Mouse (Mus musculus): ENCODE results near the gene Pld3. TPM values are rescaled to one million over a fixed set of nuclear protein-coding genes. Genes with fewer than 3 reads are reported as not detected.

The Pld3 gene
- polyA plus RNA-seq, 1 experiment from 2014 or later = 52.0 TPM

DNA sequence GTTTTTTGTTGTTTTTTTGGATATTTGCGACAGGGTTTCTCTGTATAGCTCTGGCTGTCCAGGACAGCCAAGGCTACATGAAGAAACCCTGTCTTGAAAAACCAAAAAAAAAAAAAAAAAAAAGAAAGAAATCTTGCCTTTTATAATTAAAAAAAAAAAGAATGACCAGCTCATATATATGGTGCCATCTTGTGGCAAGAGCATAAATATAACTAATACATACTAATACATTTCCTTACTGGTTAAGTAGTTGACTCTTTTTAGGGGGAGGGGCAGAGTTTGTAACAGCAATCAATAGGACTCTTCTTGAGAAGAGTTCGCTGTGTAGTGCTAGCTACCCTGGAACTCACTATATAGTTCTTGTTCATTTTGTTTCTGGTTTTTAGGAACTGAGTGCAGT, 34.7 kb upstream of the Pld3 start:
- DNase-seq (ENCODE audit: low spot score) = no peak
- H3K36me3 ChIP-seq = peaks cover 26% of the 10 kb centered on the region
- H3K9me3 ChIP-seq (replicated peaks) = no peaks in the 10 kb centered on the region
- no peak overlapping the region for H3K27ac ChIP-seq (replicated peaks)
- peaks cover 5% of the 10 kb centered on the region for H3K4me1 ChIP-seq
- H3K27me3 ChIP-seq (ENCODE audit: low read depth, poor library complexity, severe bottlenecking) = no peaks in the 10 kb centered on the region
- H3K4me3 ChIP-seq = no peak overlapping the region
- WGBS = 90% methylated on average over 2 of the region's 2 CpGs

DNA sequence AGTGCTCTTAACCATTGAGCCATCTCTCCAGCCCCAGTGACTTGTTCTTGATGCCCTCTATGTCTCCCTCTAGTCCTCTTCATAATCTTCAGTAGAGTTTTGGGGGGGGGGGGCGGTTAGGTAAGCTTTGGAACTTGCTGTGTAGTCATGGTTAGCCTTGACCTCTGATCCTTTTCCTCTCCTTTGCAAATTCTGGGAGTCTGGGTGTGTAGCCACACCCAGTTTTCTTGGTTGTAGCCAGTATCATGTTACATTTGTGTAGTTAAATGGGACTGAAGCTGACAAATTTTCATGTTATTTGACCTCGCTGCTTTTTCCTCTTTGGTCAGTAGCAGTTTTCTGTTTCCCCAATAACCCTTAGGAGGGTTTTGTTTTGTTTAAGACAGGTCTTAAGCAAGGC, 33.8 kb upstream of the Pld3 start:
- Histone ChIP-seq H3K4me1 (no peaks in the 10 kb centered on the region), H3K9me3 (replicated peaks) (no peaks in the 10 kb centered on the region), H3K36me3 (peaks cover 35% of the 10 kb centered on the region), H3K27ac (replicated peaks) (no peak overlapping the region), H3K27me3 (ENCODE audit: low read depth, poor library complexity, severe bottlenecking) (no peaks in the 10 kb centered on the region), H3K4me3 (no peak overlapping the region)
- no peak for DNase-seq (ENCODE audit: low spot score)
- WGBS = 69% methylated on average over 2 of the region's 2 CpGs

DNA sequence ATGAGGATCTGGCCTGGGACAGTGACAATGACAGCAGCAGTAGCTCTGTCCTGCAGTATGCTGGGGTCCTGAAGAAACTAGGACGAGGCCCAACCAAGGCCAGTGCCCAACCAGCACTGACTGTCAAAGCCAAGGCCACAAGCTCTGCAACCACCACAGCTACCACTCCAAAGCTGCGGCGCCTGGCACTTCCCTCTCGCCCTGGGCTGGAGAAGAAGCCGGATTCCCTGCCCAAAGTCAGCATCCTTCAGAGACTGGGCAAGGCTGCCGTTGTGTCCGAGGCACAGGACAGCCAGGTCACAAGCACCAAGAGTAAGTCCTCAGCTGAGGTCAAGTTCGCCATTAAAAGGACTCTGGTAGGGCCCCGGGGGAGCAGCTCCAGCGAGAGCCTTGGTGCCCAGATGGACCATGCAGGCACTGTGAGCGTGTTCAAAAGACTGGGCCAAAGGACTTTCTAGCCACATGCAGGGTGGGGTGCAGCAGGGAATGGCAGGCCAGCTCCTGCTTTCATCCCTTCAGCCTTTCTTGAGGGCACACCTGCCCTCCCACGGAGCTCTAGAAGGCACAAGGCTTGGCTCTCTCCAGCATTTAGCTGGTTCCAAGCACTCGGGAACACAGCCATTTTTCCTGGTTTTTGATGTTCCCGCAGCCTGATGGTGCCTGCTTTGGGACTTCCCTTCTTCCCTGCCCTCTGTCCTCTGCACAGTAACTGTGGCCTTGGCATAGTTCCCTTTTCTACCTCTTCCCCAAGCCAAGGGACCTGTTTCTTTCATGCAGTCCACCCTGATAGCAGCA, 27.6 kb upstream of the Pld3 start:
- Histone ChIP-seq H3K27me3 (ENCODE audit: low read depth, poor library complexity, severe bottlenecking) (no peaks in the 10 kb centered on the region), H3K27ac (replicated peaks) (no peak overlapping the region), H3K4me1 (no peaks in the 10 kb centered on the region), H3K4me3 (no peak overlapping the region), H3K9me3 (replicated peaks) (no peaks in the 10 kb centered on the region), H3K36me3 (peaks cover 96% of the 10 kb centered on the region)
- DNase-seq (ENCODE audit: low spot score) = no peak
- 94% methylated on average over 14 of the region's 14 CpGs for WGBS

DNA sequence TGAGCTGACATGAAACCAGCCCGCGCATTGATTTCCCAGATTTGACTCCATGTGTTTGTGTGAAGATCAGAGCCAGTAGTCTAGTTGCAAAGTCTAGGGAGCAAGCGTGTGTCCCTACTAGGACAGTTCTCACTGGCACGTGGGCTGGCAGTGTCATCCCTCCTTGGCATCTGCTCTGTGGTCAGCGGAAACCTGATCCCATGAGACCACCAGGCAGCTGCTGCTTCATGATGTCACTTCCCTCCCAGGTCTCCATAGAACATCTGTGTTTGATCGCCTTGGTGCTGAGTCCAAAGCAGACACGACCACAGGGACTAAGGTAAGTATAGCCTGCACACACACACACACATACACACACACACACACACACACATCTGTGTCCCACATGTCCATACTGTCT, 25.4 kb upstream of the Pld3 start:
- H3K4me1 ChIP-seq = no peaks in the 10 kb centered on the region
- peaks cover 98% of the 10 kb centered on the region for H3K36me3 ChIP-seq
- H3K4me3 ChIP-seq = no peak overlapping the region
- DNase-seq (ENCODE audit: low spot score) = no peak
- H3K27me3 ChIP-seq (ENCODE audit: low read depth, poor library complexity, severe bottlenecking) = no peaks in the 10 kb centered on the region
- H3K9me3 ChIP-seq (replicated peaks) = no peaks in the 10 kb centered on the region
- 87% methylated on average over 7 of the region's 7 CpGs for WGBS
- H3K27ac ChIP-seq (replicated peaks) = no peak overlapping the region

DNA sequence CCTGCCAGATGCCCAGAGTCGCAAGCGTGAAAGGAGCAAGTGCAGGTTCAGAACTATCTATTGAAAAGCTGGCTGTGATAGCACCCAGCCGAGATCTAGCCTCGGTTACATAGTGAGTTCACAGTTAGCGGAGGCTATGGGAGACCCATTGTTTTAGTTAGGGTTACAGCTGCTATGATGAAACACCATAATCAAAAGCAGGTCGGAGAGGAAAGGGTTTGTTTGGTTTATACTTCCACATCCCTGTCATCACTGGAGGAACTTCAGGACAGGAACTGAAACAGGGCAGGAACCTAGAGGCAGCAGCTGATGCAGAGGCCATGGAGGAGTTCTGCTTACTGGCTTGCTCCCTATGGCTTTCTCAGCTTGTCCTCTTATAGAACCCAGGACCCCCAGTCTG, 24.6 kb upstream of the Pld3 start:
- H3K4me3 ChIP-seq = no peak overlapping the region
- H3K9me3 ChIP-seq (replicated peaks) = no peaks in the 10 kb centered on the region
- no peak overlapping the region for H3K27ac ChIP-seq (replicated peaks)
- no peak for DNase-seq (ENCODE audit: low spot score)
- WGBS = 90% methylated on average over 6 of the region's 6 CpGs
- no peaks in the 10 kb centered on the region for H3K4me1 ChIP-seq
- peaks cover 94% of the 10 kb centered on the region for H3K36me3 ChIP-seq
- H3K27me3 ChIP-seq (ENCODE audit: low read depth, poor library complexity, severe bottlenecking) = no peaks in the 10 kb centered on the region

DNA sequence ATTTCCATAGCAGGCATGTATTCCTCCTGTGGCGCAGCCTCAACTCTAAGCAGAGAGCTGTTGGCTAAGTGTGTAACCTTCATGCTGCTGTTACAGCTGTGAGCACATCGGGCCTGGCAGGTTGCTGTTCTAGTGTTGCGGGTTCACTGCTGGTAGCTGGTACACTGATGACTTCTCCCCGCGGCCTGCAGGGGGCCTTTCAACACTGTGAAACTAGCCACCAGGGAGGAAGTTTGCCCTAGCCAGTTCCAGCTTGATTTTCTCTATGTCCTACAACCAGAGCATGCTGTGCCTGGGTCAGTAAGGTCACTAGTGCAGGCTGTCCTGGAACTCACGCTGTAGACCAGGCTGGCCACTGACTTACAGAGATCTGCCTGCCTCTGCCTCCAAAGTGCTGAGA, 23.9 kb upstream of the Pld3 start:
- Histone ChIP-seq H3K27me3 (ENCODE audit: low read depth, poor library complexity, severe bottlenecking) (no peaks in the 10 kb centered on the region), H3K4me1 (no peaks in the 10 kb centered on the region), H3K9me3 (replicated peaks) (no peaks in the 10 kb centered on the region), H3K27ac (replicated peaks) (no peak overlapping the region), H3K36me3 (peaks cover 94% of the 10 kb centered on the region), H3K4me3 (no peak overlapping the region)
- DNase-seq (ENCODE audit: low spot score) = peak; percentile 22
- WGBS = 71% methylated on average over 6 of the region's 6 CpGs

DNA sequence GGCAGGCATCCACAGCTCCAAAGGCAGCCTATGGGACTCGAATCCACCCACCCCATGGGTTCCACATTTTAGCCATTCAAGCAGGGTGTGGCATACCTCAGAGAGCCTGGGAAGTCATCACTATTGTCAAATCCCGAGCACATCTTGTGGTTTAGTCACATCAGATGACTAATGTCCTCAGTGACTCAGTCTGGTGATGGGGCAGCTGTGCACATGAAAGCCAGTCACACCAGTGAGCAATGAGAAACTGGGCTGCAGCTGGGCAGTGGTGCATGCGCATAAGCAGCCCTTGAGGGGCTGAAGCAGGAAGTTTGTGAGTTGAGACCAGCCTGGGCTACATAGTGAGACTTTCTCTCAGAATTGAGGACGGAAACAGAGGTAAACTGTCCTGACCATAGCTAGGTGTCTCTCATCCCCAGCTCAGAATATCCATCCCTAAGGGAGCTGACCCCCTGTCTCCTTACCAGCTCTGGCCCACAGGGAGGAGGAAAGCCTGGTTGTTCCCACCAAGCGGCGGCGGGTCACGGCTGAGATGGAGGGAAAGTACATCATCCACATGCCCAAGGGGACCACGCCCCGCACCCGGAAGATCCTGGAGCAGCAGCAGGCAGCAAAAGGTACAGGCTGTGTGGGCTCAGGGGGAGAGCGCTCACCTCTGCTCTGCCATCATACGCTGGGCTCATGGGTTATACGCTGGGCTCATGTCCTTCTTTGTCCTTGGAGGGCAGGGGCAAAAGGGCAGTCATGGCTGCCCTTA, 21.3 kb upstream of the Pld3 start:
- DNase-seq (ENCODE audit: low spot score) = no peak
- Histone ChIP-seq H3K4me3 (no peak overlapping the region), H3K4me1 (no peaks in the 10 kb centered on the region), H3K36me3 (peaks cover 93% of the 10 kb centered on the region), H3K27ac (replicated peaks) (no peak overlapping the region), H3K9me3 (replicated peaks) (no peaks in the 10 kb centered on the region), H3K27me3 (ENCODE audit: low read depth, poor library complexity, severe bottlenecking) (no peaks in the 10 kb centered on the region)
- 91% methylated on average over 14 of the region's 14 CpGs for WGBS

DNA sequence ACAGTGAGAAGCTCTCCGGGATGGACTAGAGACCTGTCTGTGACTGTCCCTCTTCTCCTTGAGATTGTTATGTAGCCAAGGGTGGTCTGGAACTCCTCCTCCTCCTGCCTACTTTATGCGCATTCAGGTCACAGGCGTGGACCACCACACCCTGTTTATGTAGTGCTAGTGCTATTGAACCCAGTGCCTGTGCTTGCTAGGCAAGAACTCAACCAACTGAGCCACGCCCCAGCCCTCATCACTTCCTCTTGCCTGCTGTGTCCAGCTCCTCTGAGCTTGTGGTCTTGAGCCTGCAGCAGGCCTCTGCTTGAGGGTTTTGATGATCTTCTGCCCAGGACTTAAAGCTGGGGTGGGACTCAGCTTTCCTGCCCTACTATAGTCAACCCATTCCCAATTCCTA, 19.1 kb upstream of the Pld3 start:
- no peak overlapping the region for H3K27ac ChIP-seq (replicated peaks)
- H3K27me3 ChIP-seq (ENCODE audit: low read depth, poor library complexity, severe bottlenecking) = no peaks in the 10 kb centered on the region
- no peaks in the 10 kb centered on the region for H3K9me3 ChIP-seq (replicated peaks)
- WGBS = 95% methylated on average over 4 of the region's 4 CpGs
- DNase-seq (ENCODE audit: low spot score) = no peak
- no peak overlapping the region for H3K4me3 ChIP-seq
- peaks cover 91% of the 10 kb centered on the region for H3K36me3 ChIP-seq
- no peaks in the 10 kb centered on the region for H3K4me1 ChIP-seq

DNA sequence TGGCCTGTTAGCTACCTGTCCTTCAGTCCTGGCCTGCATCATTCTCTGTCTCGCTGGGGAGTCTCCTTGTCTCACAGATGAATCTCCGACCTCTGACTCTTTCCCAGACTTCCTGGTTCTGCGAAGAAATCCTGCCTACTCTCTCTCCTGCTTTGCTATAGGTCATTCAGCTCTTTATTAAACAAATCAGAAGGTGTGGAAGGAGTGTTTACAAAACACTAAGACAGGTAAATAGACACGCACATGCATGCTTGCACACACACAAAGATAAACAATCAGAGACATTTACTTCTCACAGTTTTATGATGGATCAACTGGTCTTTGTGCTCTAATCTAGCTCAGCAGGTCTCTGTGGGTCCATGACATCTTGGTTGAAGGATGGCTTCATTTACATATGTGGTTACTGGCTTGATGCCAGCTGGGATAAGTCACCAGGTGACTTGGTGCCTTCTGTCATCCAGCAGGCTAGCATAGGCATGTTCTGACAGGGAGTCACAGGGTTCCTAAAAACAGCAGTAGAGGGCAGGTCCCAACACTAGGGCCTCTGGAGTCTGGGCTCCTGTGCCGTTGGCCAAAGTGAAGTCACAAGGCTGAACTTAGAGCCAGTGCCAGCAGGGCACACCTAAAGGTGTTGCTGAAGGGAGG, 16.7 kb upstream of the Pld3 start:
- no peaks in the 10 kb centered on the region for H3K9me3 ChIP-seq (replicated peaks)
- H3K36me3 ChIP-seq = peaks cover 90% of the 10 kb centered on the region
- H3K27me3 ChIP-seq (ENCODE audit: low read depth, poor library complexity, severe bottlenecking) = no peaks in the 10 kb centered on the region
- H3K4me3 ChIP-seq = no peak overlapping the region
- DNase-seq (ENCODE audit: low spot score) = no peak
- no peaks in the 10 kb centered on the region for H3K4me1 ChIP-seq
- 90% methylated on average over 5 of the region's 5 CpGs for WGBS
- no peak overlapping the region for H3K27ac ChIP-seq (replicated peaks)

DNA sequence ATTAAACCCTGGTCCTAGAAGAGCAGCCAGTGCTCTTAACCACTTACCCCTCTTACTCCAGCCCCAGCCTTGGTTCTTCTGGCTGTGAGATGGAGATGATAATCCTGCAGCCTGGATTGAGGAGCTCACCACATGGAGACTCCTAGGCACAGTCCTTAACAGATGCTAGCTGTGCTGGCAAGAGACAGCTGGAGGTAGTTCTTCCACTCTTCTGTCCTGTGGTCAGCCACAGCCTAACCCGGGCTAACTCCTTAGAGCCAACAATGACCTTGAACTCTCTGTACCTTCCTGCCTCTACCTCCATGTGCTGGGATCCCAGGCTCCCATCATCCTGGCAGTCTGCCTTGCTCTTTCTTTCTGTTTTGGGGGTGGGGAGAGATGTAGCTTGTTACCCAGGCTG, 8.0 kb upstream of the Pld3 start:
- DNase-seq (ENCODE audit: low spot score) = no peak
- peaks cover 83% of the 10 kb centered on the region for H3K36me3 ChIP-seq
- 85% methylated on average over 1 of the region's 1 CpGs for WGBS
- H3K27me3 ChIP-seq (ENCODE audit: low read depth, poor library complexity, severe bottlenecking) = no peaks in the 10 kb centered on the region
- no peak overlapping the region for H3K4me3 ChIP-seq
- no peaks in the 10 kb centered on the region for H3K9me3 ChIP-seq (replicated peaks)
- H3K27ac ChIP-seq (replicated peaks) = no peak overlapping the region
- H3K4me1 ChIP-seq = peaks cover 4% of the 10 kb centered on the region; the same call in 1 of the 2 replicates

DNA sequence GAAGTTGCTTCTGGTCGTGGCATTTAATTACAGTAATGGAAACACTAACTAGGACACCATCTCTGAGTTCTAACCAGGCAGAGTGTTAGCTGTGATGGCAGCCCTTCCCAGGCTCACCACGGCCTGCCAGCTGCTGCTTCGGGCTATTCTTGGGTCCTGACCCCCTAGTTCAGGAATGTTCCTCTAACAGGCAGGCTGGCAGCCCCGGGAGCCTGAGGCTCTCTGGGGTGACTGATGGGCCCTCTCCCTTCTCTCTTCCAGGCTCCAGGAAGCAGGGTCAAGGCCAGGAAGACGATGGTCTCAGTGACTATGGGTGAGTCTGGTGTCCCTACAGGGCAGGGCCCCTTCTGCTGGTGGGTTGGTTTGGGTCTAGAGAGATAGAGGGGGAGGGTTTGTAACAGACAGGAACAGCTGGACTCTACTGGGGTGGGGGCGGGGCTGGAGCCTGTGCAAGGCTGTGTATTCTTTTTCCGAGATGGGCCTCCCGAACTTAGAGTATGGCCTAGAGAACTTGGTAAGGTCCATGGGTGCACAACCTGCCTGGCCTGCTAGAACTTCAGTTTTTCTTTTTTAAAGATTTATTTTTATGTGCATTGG, 7.4 kb upstream of the Pld3 start:
- Histone ChIP-seq H3K27ac (replicated peaks) (no peak overlapping the region), H3K4me1 (peaks cover 4% of the 10 kb centered on the region; the same call in 1 of the 2 replicates), H3K9me3 (replicated peaks) (no peaks in the 10 kb centered on the region), H3K4me3 (no peak overlapping the region), H3K36me3 (peaks cover 83% of the 10 kb centered on the region), H3K27me3 (ENCODE audit: low read depth, poor library complexity, severe bottlenecking) (no peaks in the 10 kb centered on the region)
- 81% methylated on average over 8 of the region's 8 CpGs for WGBS
- no peak for DNase-seq (ENCODE audit: low spot score)

DNA sequence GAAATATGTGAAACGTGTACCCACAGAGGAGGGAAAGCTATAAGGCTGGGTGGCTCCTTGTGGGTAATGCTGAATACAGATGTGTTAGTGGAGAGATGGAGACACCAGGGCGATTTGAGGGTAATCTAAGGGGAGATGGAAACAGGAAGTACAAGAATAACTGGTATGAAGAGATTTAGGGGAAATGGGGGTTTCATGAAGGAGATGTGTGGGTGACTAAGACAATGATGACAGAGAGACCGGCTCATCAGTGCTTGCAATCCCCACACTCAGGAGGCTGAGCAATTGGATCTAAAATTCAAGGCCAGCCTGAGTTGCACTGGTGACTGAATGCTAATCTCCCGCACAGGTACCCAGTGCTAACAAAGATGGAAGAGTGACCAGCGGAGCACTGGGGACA, 948 bp downstream of the Pld3 start:
- H3K36me3 ChIP-seq = peaks cover 20% of the 10 kb centered on the region
- no peak for DNase-seq (ENCODE audit: low spot score)
- H3K4me3 ChIP-seq = peak overlapping the region; percentile 84
- peaks cover 30% of the 10 kb centered on the region for H3K4me1 ChIP-seq
- H3K27ac ChIP-seq (replicated peaks) = no peak overlapping the region
- no peaks in the 10 kb centered on the region for H3K9me3 ChIP-seq (replicated peaks)
- H3K27me3 ChIP-seq (ENCODE audit: low read depth, poor library complexity, severe bottlenecking) = no peaks in the 10 kb centered on the region
- 58% methylated on average over 5 of the region's 5 CpGs for WGBS
